Mouse (Mus musculus) stomach, embryonic 14.5 days (tissue): ENCODE results near the gene Gpr3. TPM values are rescaled to one million over a fixed set of nuclear protein-coding genes. Genes with fewer than 3 reads are reported as not detected.

Source experiments
- ATAC-seq: fragments of 200-750 bp; cut with Nextera tagmentation; 2 replicates; pipeline ENCODE4 v1.8.0; 2017; ENCODE audit warnings: low read depth, moderate TSS enrichment; ENCODE audit not compliant: insufficient number of reproducible peaks, insufficient read depth, low FRiP score
- H3K27ac ChIP-seq: fragments of 300-500 bp; sonication (generic); 2 replicates; pipeline ENCODE4 v1.5.1; 2014; ENCODE audit warnings: mild to moderate bottlenecking, low read length, moderate library complexity, mixed read lengths
- H3K27me3 ChIP-seq: fragments of 300-500 bp; sonication (generic); 2 replicates; pipeline ENCODE4 v1.6.1; 2014; ENCODE audit warnings: low read length, control low read depth, mixed read lengths; ENCODE audit not compliant: control insufficient read depth, insufficient read depth
- H3K36me3 ChIP-seq: fragments of 300-500 bp; sonication (generic); 2 replicates; pipeline ENCODE4 v1.6.1; 2014; ENCODE audit warnings: mild to moderate bottlenecking, control low read depth, low read length, moderate library complexity, mixed read lengths; ENCODE audit not compliant: control insufficient read depth, insufficient read depth
- H3K4me1 ChIP-seq: fragments of 300-500 bp; sonication (generic); 2 replicates; pipeline ENCODE4 v1.6.1; 2014; ENCODE audit warnings: low read length, control low read depth, mixed read lengths; ENCODE audit not compliant: control insufficient read depth, insufficient read depth
- H3K4me2 ChIP-seq: fragments of 300-500 bp; sonication (generic); replicated peaks from 2 replicates; pipeline ENCODE4 v1.6.1; 2014; ENCODE audit warnings: low read depth, low read length, control low read depth
- H3K4me3 ChIP-seq: fragments of 300-500 bp; sonication (generic); 2 replicates; pipeline ENCODE4 v1.5.1; 2014; ENCODE audit warnings: low read depth, low read length, control low read depth
- H3K9ac ChIP-seq: fragments of 300-500 bp; sonication (generic); replicated peaks from 2 replicates; pipeline ENCODE4 v1.6.1; 2014; ENCODE audit warnings: low read depth, mild to moderate bottlenecking, control low read depth, low read length, moderate library complexity, mixed read lengths
- H3K9me3 ChIP-seq: fragments of 300-500 bp; sonication (generic); 2 replicates; pipeline ENCODE4 v1.6.1; 2016; ENCODE audit warnings: low read depth, low read length, control low read depth; ENCODE audit not compliant: control insufficient read depth
- WGBS: fragments of 180-500 bp; shearing (Covaris S2); extraction: QIAGEN DNeasy Blood & Tissue Kit; methylation state at CpG from one replicate; pipeline ENCODE4 v1.1.7; 2014; 5-methylcytosine and 5-hydroxymethylcytosine counted together
- polyA plus RNA-seq: library from polyadenylated mRNA; unstranded; fragments of >200 nt; fragmentation: Nextera tagmentation; extraction: Ambion mirVana; gene quantifications from 2 replicates; pipeline ENCODE4 v1.2.1, GENCODE M21; 2014

Gene Gpr3
- polyA plus RNA-seq, 1 experiment from 2014 or later, result not detected

DNA sequence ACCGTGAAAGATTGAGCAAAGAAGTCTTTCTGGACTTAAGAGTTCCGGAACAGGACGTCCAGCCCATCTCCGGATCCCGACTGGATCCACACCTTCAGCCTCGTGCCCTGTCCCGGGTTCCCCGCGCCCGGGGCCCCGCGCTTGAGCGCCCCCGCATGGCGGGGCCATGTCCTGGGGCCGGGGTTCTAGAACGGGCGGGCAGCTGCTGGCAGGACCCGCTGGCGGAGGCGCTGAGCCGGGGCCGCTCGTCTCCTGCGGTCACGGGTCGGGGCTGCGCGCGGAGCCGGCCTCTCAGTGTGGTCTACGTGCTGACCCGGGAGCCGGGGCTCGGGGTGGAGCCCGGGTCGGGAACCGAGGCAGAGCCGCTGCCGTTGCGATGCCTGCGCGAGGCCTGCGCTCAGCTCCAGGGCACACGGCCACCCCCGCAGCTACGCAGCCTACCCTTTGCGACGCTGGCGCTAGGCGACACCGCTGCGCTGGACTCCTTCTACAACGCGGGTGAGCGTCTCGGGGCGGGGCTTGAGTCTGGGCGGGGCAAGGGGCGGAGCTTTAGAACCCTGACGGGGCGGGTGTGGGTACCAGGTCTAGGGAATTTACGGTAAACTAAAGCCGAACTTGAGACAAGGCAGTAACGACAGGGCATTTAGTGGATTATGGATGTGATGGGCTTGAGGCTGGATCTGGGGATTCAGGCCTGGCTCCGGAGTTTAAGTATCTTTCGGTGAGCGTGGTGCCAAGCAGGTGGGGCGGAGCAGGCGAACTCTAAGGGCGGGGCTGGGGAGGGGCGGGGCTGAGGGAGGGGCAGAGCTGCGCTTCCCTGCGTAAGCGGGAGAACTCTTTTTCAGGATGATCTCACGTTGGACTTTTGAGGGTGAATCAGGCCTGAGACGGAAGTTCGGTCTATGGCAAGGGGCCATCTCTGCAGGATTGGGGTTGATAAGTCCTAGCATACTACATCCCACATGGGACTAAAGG lies 28.9 kb upstream of the Gpr3 start:
- Histone ChIP-seq H3K27me3 (no peaks in the 10 kb centered on the region), H3K36me3 (no peaks in the 10 kb centered on the region), H3K4me3 (peak overlapping the region; percentile 64), H3K9ac (peak overlapping the region; percentile 50), H3K27ac (peak overlapping the region; percentile 63; the same call in 1 of the 2 replicates), H3K9me3 (no peaks in the 10 kb centered on the region), H3K4me1 (peaks cover 13% of the 10 kb centered on the region; the same call in 1 of the 2 replicates), H3K4me2 (peak overlapping the region; percentile 94)
- WGBS, result under 1% methylated on average over 78 of the region's 78 CpGs
- peak; percentile 86 for ATAC-seq

DNA sequence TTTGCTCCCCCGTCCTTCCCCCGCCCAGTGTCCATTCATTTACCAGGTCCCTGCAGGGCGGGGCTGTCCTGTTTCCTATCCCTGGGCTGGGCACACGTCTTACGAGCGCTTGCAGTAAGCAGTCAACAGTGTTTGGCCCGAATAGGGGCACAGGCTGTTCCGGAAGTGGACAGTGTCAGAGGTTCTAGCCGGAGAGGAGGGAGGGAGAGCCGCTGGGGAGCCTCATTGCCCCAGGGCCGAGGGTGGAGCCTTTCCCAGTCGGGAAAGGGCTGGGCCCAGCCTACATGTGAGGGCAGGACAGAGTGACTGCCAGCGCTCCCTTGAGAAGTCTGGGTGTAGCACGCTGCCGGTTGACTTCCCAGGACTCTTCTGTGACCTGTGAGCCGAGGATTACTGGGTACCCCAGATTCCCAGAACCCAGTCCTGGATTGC lies 28.2 kb upstream of the Gpr3 start, which contains the start of gene Map3k6:
Gene Map3k6 (plus strand): TSS at position 329 of the 432 bp plus-strand sequence.
- Histone ChIP-seq H3K4me2 (peak within 1 kb of the TSS; percentile 94), H3K27ac (peak within 1 kb of the TSS; percentile 63; the same call in 1 of the 2 replicates), H3K9me3 (no peaks in the 10 kb centered on the region), H3K36me3 (no peaks in the 10 kb centered on the region), H3K27me3 (no peaks in the 10 kb centered on the region), H3K4me1 (peaks cover 13% of the 10 kb centered on the region; the same call in 1 of the 2 replicates), H3K4me3 (peak within 1 kb of the TSS; percentile 64), H3K9ac (peak within 1 kb of the TSS; percentile 50)
- peak; percentile 56; the same call in 1 of the 2 replicates for ATAC-seq
- 5% methylated on average over 16 of the region's 16 CpGs for WGBS

DNA sequence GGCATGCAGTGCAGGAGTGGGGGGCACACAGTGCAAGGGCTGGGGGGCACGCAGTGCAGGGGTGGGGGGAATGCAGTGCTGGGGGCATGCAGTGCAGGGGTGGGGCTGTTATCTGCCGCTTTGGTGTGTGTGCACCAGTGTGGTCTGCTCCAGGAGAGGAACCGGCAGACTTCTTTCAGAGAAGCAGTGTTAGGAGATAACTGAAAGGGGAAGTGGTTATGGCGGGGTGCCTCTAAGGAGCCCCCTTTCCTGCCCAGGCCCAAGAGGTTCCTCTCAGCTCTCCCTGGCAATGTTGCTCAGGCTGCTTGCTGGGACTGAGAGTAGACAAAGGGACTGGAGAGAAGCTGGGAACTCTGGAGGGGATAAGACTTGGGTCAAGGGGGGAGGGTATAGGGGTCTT lies 25.6 kb upstream of the Gpr3 start:
- WGBS, result 69% methylated on average over 4 of the region's 4 CpGs

DNA sequence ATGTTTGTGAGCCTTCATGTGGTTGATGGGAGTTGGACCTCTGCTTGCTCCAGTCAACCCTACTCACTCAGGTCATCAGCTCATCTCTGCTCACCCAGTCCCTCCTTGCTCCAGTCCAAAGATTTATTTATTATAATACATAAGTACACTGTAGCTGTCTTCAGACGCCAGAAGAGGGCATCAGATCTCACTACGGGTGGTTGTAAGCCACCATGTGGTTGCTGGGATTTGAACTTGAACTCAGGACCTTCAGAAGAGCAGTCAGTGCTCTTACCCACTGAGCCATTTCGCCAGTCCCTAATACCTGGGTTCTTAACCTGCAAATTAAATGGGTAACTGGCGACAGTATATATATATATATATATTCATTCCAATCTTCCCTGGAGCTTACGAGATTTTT lies 23.1 kb upstream of the Gpr3 start:
- ATAC-seq, result no peak
- WGBS, result 75% methylated on average over 5 of the region's 5 CpGs
- no peak overlapping the region for H3K4me2 ChIP-seq

More for the DNA sequence above, 25.6 kb upstream of the Gpr3 start:
- H3K36me3 ChIP-seq, result no peaks in the 10 kb centered on the region
- H3K9me3 ChIP-seq, result no peaks in the 10 kb centered on the region
- no peak overlapping the region for H3K27ac ChIP-seq
- H3K4me1 ChIP-seq, result peaks cover 10% of the 10 kb centered on the region; the same call in 1 of the 2 replicates
- H3K9ac ChIP-seq, result no peak overlapping the region
- no peak overlapping the region for H3K4me2 ChIP-seq
- ATAC-seq, result no peak
- H3K27me3 ChIP-seq, result no peaks in the 10 kb centered on the region
- no peak overlapping the region for H3K4me3 ChIP-seq

DNA sequence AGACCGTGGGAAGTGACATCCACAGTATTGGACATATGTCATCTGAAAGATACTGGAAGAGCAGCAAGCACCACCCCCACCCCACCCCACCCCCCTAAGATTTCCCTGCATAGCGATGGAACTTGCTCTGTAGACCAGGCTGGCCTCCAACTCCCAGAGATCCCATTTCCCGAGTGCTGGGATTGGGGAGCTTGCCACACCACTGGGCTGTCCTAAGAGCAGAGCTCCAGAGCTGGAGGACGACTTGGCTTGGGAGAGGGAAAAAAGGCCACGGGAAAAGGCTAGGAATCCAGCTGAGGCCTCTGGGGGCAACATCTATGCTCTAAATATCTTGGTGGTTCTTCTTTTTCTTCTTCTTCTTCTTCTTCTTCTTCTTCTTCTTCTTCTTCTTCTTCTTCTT lies 22.4 kb upstream of the Gpr3 start:
- Histone ChIP-seq H3K4me1 (no peaks in the 10 kb centered on the region), H3K36me3 (no peaks in the 10 kb centered on the region), H3K27me3 (no peaks in the 10 kb centered on the region), H3K4me2 (no peak overlapping the region), H3K4me3 (no peak overlapping the region), H3K9me3 (no peaks in the 10 kb centered on the region), H3K27ac (no peak overlapping the region), H3K9ac (no peak overlapping the region)
- 44% methylated on average over 5 of the region's 5 CpGs for WGBS
- ATAC-seq, result no peak

More for the DNA sequence above, 23.1 kb upstream of the Gpr3 start:
- H3K4me3 ChIP-seq, result no peak overlapping the region
- no peak overlapping the region for H3K9ac ChIP-seq
- H3K36me3 ChIP-seq, result no peaks in the 10 kb centered on the region
- H3K9me3 ChIP-seq, result no peaks in the 10 kb centered on the region
- peaks cover 1% of the 10 kb centered on the region; the same call in 1 of the 2 replicates for H3K4me1 ChIP-seq
- H3K27ac ChIP-seq, result no peak overlapping the region
- H3K27me3 ChIP-seq, result no peaks in the 10 kb centered on the region

DNA sequence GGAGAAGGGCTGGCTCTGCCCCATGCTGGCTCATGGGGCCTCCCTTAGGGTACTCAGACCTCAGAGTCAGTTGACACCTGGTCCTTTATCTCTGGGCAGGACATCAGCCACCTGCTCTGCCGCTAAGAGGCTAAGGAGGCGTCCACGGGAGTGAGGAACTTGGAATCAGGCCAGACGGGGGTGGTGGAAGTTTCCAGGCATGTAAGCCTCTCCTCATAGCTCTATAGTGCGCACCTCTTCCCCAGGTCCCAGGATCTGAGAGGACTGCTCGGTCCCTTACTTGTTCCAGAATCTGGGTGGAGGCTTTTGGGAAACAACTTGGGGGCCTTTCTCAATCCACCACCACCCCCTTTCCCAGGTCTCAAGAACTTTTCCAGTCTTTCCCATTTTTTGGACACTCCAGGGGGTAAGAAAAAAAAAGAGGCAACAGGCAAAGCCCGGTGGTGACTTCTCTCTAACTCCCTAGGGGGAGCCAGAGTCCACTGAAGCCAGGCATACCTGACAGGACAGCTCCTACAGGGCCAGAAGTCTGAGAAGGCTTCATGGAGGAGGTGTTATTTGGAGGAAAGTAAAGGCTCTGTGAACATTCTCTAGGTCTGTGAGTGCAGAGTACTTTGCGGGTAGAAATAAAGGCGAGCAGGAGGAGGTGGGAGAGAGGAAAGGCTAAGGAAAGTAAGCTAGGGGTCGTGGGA lies 21.1 kb upstream of the Gpr3 start:
- H3K9ac ChIP-seq, result no peak overlapping the region
- no peaks in the 10 kb centered on the region for H3K36me3 ChIP-seq
- no peaks in the 10 kb centered on the region for H3K27me3 ChIP-seq
- 28% methylated on average over 10 of the region's 10 CpGs for WGBS
- H3K27ac ChIP-seq, result no peak overlapping the region
- no peak overlapping the region for H3K4me2 ChIP-seq
- no peak overlapping the region for H3K4me3 ChIP-seq
- H3K4me1 ChIP-seq, result no peaks in the 10 kb centered on the region
- no peak for ATAC-seq
- H3K9me3 ChIP-seq, result no peaks in the 10 kb centered on the region

DNA sequence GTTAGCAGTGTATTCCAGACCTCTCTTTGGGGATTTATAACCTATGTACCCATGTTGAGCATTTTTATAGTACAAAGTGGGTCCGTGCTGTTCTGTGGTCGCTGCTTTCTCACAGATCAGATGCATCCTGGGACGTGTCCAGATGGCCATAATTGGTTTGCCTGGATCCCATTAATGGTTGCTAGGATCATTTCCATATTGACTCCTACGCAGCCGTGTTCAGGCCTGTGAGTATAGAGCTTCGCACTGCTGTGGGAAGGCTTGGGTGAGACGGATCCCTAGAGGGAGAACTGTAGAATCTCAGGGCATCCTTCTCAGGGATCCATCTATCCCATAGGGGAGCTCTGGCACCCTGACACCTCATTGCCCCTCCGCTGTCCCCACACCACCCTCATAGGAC lies 17.2 kb upstream of the Gpr3 start:
- H3K9me3 ChIP-seq, result no peaks in the 10 kb centered on the region
- ATAC-seq, result no peak
- H3K27me3 ChIP-seq, result no peaks in the 10 kb centered on the region
- 81% methylated on average over 8 of the region's 8 CpGs for WGBS
- H3K4me2 ChIP-seq, result no peak overlapping the region
- no peaks in the 10 kb centered on the region for H3K4me1 ChIP-seq
- H3K36me3 ChIP-seq, result no peaks in the 10 kb centered on the region
- no peak overlapping the region for H3K4me3 ChIP-seq
- no peak overlapping the region for H3K9ac ChIP-seq
- no peak overlapping the region for H3K27ac ChIP-seq

DNA sequence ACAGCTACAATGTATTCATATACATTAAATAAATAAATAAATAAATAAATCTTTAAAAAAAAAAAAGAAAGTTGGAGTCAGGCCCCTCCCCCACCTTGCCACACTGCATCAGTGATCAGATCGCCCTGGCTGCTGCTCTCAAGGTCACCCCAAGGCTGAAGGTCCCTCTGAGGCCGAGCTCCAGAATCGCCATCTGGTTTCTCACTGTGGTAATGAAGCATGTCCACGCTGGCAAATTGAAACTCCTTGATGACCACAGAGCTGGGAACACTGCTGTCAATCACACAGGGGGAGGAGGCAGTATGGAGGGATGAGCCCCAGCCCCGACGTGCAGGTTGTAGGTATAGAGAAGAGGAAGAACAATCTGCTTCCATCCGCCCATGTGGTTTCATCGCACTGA lies 15.3 kb upstream of the Gpr3 start:
- no peak for ATAC-seq
- Histone ChIP-seq H3K27ac (no peak overlapping the region), H3K4me3 (no peak overlapping the region), H3K9ac (no peak overlapping the region), H3K4me2 (no peak overlapping the region), H3K36me3 (no peaks in the 10 kb centered on the region), H3K4me1 (no peaks in the 10 kb centered on the region; the same call in 1 of the 2 replicates), H3K27me3 (no peaks in the 10 kb centered on the region), H3K9me3 (no peaks in the 10 kb centered on the region)
- WGBS, result 74% methylated on average over 8 of the region's 8 CpGs
